Mouse (Mus musculus) ES-E14 (cell line): Measurements from ENCODE around the gene Antxr1. TPM values are rescaled to one million over a fixed set of nuclear protein-coding genes. Genes with fewer than 3 reads are reported as not detected.

ENCODE experiments used
- DNase-seq: peaks from one replicate; pipeline ENCODE4 v3.0.0-alpha.2; 2013; ENCODE audit warnings: low read depth, low spot score
- H3K27ac ChIP-seq: 2 replicates; pipeline ENCODE4 v1.5.1; 2012; ENCODE audit warnings: low read depth, mild to moderate bottlenecking, low read length, moderate library complexity, mixed read lengths; ENCODE audit not compliant: poor library complexity, insufficient read depth, severe bottlenecking
- H3K36me3 ChIP-seq: 2 replicates; pipeline ENCODE4 v1.6.1; 2012; ENCODE audit warnings: mild to moderate bottlenecking, low read length, moderate library complexity, mixed read lengths; ENCODE audit not compliant: control insufficient read depth, poor library complexity, insufficient read depth, severe bottlenecking
- H3K4me1 ChIP-seq, 2 experiments: fragments of 150-350 bp in 1 of 2; sonication (generic) in 1 of 2; 2 replicates each; pipeline ENCODE4 v1.6.1; 2012; ENCODE audit warnings: low read length in 2 of 2, mild to moderate bottlenecking in 1 of 2, mixed read lengths in 1 of 2; ENCODE audit not compliant: control insufficient read depth in 2 of 2, insufficient read depth in 2 of 2, poor library complexity in 1 of 2
- H3K4me3 ChIP-seq, 2 experiments: fragments of 150-350 bp in 1 of 2; sonication (generic) in 1 of 2; 2 replicates each; pipeline ENCODE4 v1.5.1; 2012; ENCODE audit warnings: low read length in 2 of 2, low read depth in 1 of 2, mild to moderate bottlenecking in 1 of 2, mixed read lengths in 1 of 2; ENCODE audit not compliant: insufficient read depth in 1 of 2, poor library complexity in 1 of 2, severe bottlenecking in 1 of 2
- H3K9ac ChIP-seq: 2 replicates; pipeline ENCODE4 v1.6.1; 2012; ENCODE audit warnings: low read depth, mild to moderate bottlenecking, low read length, mixed read lengths; ENCODE audit not compliant: poor library complexity, insufficient read depth, severe bottlenecking
- H3K9me3 ChIP-seq: fragments of 150-350 bp; sonication (generic); 2 replicates; pipeline ENCODE4 v1.6.1; 2012; ENCODE audit warnings: low read depth, mild to moderate bottlenecking, low read length; ENCODE audit not compliant: control insufficient read depth, insufficient read depth
- CHD2 ChIP-seq: IDR thresholded peaks from 2 replicates; pipeline ENCODE4 v1.6.1; 2014; ENCODE audit warnings: mild to moderate bottlenecking, low read depth, low read length, inconsistent platforms
- HCFC1 ChIP-seq: IDR thresholded peaks from 2 replicates; pipeline ENCODE4 v1.6.1; 2012; ENCODE audit warnings: low read length, inconsistent platforms, borderline replicate concordance; ENCODE audit not compliant: insufficient read depth
- MAFK ChIP-seq: IDR thresholded peaks from 2 replicates; pipeline ENCODE4 v1.6.1; 2014; ENCODE audit warnings: mild to moderate bottlenecking, low read depth, low read length, inconsistent platforms; ENCODE audit not compliant: insufficient read depth
- ZC3H11A ChIP-seq: IDR thresholded peaks from 2 replicates; pipeline ENCODE4 v1.6.1; 2012; ENCODE audit warnings: low read depth, mild to moderate bottlenecking, inconsistent platforms, low read length, borderline replicate concordance
- ZNF384 ChIP-seq: IDR thresholded peaks from 2 replicates; pipeline ENCODE4 v1.6.1; 2012; ENCODE audit warnings: low read depth, low read length, inconsistent platforms
- in situ Hi-C, 2 experiments: fragments of 600-800 bp; cut with MboI; formaldehyde crosslinking; loops; one replicate each; pipeline ENCODE4 v1.15.1; 2025; ENCODE audit warnings: low sequenced_read_pairs in 2 of 2, inconsistent platforms in 1 of 2; ENCODE audit not compliant: unreplicated experiment in 2 of 2
- total RNA-seq: library from RNA; depleted of rRNA; stranded (reverse); fragments of 300-350 nt; gene quantifications from 2 replicates; pipeline ENCODE4 v1.2.3, GENCODE M21; 2012

Antxr1 gene
- total RNA-seq, 1 experiment: 2.5 TPM

- Histone ChIP-seq H3K9me3 (no peaks in the 10 kb centered on the region), H3K36me3 (no peaks in the 10 kb centered on the region), H3K27ac (no peak overlapping the region), H3K4me3 (no peak overlapping the region), H3K4me1 (no peaks in the 10 kb centered on the region), H3K9ac (no peak overlapping the region)
- TF ChIP-seq HCFC1 (no peak), ZC3H11A (no peak), ZNF384 (no peak), MAFK (no peak), CHD2 (no peak)
- no peak for DNase-seq
- in situ Hi-C loops: no loop called here
Observed at GRCm38 (mm10) chr6:87183981-87184380, 151.6 kb downstream of the Antxr1 start.

GRCm38 (mm10) chr6:87183159-87183558 is 152.5 kb downstream of the Antxr1 start:
- no peak overlapping the region for H3K27ac ChIP-seq
- DNase-seq: no peak
- no peak overlapping the region for H3K9ac ChIP-seq
- no peaks in the 10 kb centered on the region for H3K36me3 ChIP-seq
- H3K4me3 ChIP-seq: no peak overlapping the region
- in situ Hi-C loops: no loop called here
- no peaks in the 10 kb centered on the region for H3K9me3 ChIP-seq
- TF ChIP-seq MAFK: no peak
- no peak for TF ChIP-seq CHD2
- no peak for TF ChIP-seq ZC3H11A
- TF ChIP-seq ZNF384: no peak
- no peaks in the 10 kb centered on the region for H3K4me1 ChIP-seq

GRCm38 (mm10) chr6:87182736-87183135 is 152.9 kb downstream of the Antxr1 start:
- Histone ChIP-seq H3K9me3 (no peaks in the 10 kb centered on the region), H3K4me1 (no peaks in the 10 kb centered on the region), H3K9ac (no peak overlapping the region), H3K36me3 (no peaks in the 10 kb centered on the region), H3K4me3 (no peak overlapping the region), H3K27ac (no peak overlapping the region)
- TF ChIP-seq HCFC1: no peak
- DNase-seq: no peak
- in situ Hi-C loops: no loop called here

GRCm38 (mm10) chr6:87171461-87171860 is 164.2 kb downstream of the Antxr1 start:
- Histone ChIP-seq H3K36me3 (no peaks in the 10 kb centered on the region), H3K4me3 (no peak overlapping the region), H3K9ac (no peak overlapping the region), H3K4me1 (no peaks in the 10 kb centered on the region), H3K9me3 (no peaks in the 10 kb centered on the region), H3K27ac (no peak overlapping the region)
- in situ Hi-C loops: no loop called here
- no peak for DNase-seq
- TF ChIP-seq HCFC1: no peak
- no peak for TF ChIP-seq CHD2
- TF ChIP-seq MAFK: no peak
- no peak for TF ChIP-seq ZNF384
- no peak for TF ChIP-seq ZC3H11A

- Histone ChIP-seq H3K9me3 (no peaks in the 10 kb centered on the region), H3K27ac (no peak overlapping the region), H3K36me3 (no peaks in the 10 kb centered on the region), H3K4me1 (no peaks in the 10 kb centered on the region), H3K4me3 (no peak overlapping the region), H3K9ac (no peak overlapping the region)
- in situ Hi-C loops: no loop called here
- DNase-seq: no peak
- TF ChIP-seq MAFK (no peak), ZNF384 (no peak), CHD2 (no peak), ZC3H11A (no peak), HCFC1 (no peak)
Observed at GRCm38 (mm10) chr6:87170875-87171274, 164.7 kb downstream of the Antxr1 start.
